Mouse (Mus musculus): ENCODE data around the gene Duxf3. TPM values are rescaled to one million over a fixed set of nuclear protein-coding genes. Genes with fewer than 3 reads are reported as not detected.

Duxf3 gene
- total RNA-seq, 1 experiment from 2014 or later = 0.47 TPM

Other genes with a start within 250 kb of the Duxf3 start
- gene AW822073, start 7.7 kb downstream of the Duxf3 start, total RNA-seq (2017) = not detected in 2 replicates
- gene Gm4981, start 4.0 kb upstream of the Duxf3 start, total RNA-seq (2017) = 0.23 TPM in 1 of 2 replicates, not detected in the other
- 60.5 and 62.7 TPM in 2 replicates for gene Gcc2, start 22.8 kb upstream of the Duxf3 start, total RNA-seq (2017)
- 52.9 and 61.9 TPM in 2 replicates for gene Lims1, start 90.8 kb upstream of the Duxf3 start, total RNA-seq (2017)
- 136 and 148 TPM in 2 replicates for gene Ranbp2, start 214.2 kb upstream of the Duxf3 start, total RNA-seq (2017)